Mouse (Mus musculus) small intestine, adult 2 months (tissue): Measurements from ENCODE around the gene Fam208a. TPM values are rescaled to one million over a fixed set of nuclear protein-coding genes. Genes with fewer than 3 reads are reported as not detected.

Experiments
- H3K27ac ChIP-seq: fragments of 200-500 bp; 2 replicates; pipeline ENCODE4 v1.5.1; 2012; ENCODE audit warnings: low read depth, low read length, control low read depth, inconsistent platforms; ENCODE audit not compliant: insufficient read depth
- H3K27me3 ChIP-seq: fragments of 200-500 bp; 2 replicates; pipeline ENCODE4 v1.6.1; 2012; ENCODE audit warnings: mild to moderate bottlenecking, moderate library complexity, low read length, inconsistent platforms; ENCODE audit not compliant: control insufficient read depth, insufficient read depth
- H3K36me3 ChIP-seq: fragments of 200-500 bp; 2 replicates; pipeline ENCODE4 v1.6.1; 2012; ENCODE audit warnings: mild to moderate bottlenecking, low read length, control low read depth, inconsistent platforms; ENCODE audit not compliant: control insufficient read depth, insufficient read depth
- H3K4me1 ChIP-seq: fragments of 200-500 bp; 2 replicates; pipeline ENCODE4 v1.6.1; 2012; ENCODE audit warnings: low read length, inconsistent platforms, mixed read lengths; ENCODE audit not compliant: control insufficient read depth, insufficient read depth, insufficient read length
- H3K4me3 ChIP-seq: fragments of 200-500 bp; 2 replicates; pipeline ENCODE4 v1.5.1; 2012; ENCODE audit warnings: low read depth, mild to moderate bottlenecking, control low read depth, inconsistent platforms, low read length, moderate library complexity
- CTCF ChIP-seq: fragments of 200-500 bp; IDR thresholded peaks from 2 replicates; pipeline ENCODE4 v1.5.1; 2012; ENCODE audit warnings: low read depth, mild to moderate bottlenecking, control low read depth, inconsistent platforms, low read length, moderate library complexity, mixed read lengths; ENCODE audit not compliant: insufficient replicate concordance, insufficient read length; ENCODE audit errors: extremely low read depth
- POLR2A ChIP-seq: fragments of 200-500 bp; IDR thresholded peaks from 2 replicates; pipeline ENCODE4 v1.6.1; 2012; ENCODE audit warnings: low read depth, mild to moderate bottlenecking, control low read depth, inconsistent platforms, low read length, moderate library complexity
- WGBS: fragments of 180-500 bp; shearing (Covaris S2); methylation state at CpG from one replicate; pipeline ENCODE4 v1.1.7; 2018; 5-methylcytosine and 5-hydroxymethylcytosine counted together
- polyA plus RNA-seq: library from polyadenylated mRNA; depleted of rRNA; stranded (reverse); fragments of >200 nt; gene quantifications from 2 replicates; pipeline ENCODE4 v1.2.3, GENCODE M21; 2012

Fam208a gene
- polyA plus RNA-seq, 1 experiment: 1.8 TPM

DNA sequence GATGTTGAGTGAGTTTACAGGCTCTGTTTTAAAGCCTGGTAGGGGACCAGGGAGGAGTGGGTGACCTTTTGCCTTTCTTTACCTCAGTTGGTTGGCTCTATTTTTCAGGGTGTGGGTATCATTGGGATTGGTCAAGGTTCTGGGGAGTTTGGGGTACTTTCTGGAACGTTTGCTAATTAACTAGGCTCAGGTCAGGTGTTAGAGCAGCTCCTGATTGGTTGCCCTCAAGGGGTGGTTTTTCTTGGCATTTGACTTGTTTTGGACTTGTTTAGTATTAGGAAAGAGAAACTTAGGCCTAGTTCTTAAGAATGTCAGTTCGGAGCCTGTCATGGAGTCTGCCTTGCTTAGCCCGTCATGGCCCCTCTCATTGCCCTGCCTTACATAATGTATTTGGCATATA lies 8.2 kb downstream of the Fam208a start:
- Histone ChIP-seq H3K27me3 (no peaks in the 10 kb centered on the region), H3K36me3 (peaks cover 13% of the 10 kb centered on the region), H3K4me1 (no peaks in the 10 kb centered on the region), H3K27ac (no peak overlapping the region), H3K4me3 (no peak overlapping the region)
- no peak for TF ChIP-seq CTCF
- TF ChIP-seq POLR2A: no peak
- 79% methylated on average over 3 of the region's 3 CpGs for WGBS

DNA sequence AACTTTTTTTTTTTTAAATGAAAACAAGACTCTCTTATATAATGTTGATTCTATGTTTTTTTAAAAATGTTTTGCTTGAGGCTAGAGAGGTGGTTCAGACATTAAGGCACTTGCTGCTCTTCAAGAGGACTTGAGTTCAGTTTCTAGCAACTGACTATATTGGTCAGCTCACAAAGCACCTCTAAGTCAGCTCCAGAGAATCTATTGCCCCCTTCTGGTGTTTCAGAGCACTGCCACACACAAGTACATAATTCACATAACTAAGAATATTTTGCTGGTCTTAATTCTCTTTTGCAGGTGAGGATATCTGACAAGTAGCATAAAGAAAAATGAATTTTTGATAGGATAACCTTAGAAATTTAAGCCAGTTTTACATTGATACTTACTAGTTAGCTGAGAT lies 12.3 kb downstream of the Fam208a start:
- Histone ChIP-seq H3K4me1 (no peaks in the 10 kb centered on the region), H3K4me3 (no peak overlapping the region), H3K27ac (no peak overlapping the region), H3K27me3 (no peaks in the 10 kb centered on the region), H3K36me3 (peaks cover 27% of the 10 kb centered on the region)
- TF ChIP-seq POLR2A (no peak), CTCF (no peak)

DNA sequence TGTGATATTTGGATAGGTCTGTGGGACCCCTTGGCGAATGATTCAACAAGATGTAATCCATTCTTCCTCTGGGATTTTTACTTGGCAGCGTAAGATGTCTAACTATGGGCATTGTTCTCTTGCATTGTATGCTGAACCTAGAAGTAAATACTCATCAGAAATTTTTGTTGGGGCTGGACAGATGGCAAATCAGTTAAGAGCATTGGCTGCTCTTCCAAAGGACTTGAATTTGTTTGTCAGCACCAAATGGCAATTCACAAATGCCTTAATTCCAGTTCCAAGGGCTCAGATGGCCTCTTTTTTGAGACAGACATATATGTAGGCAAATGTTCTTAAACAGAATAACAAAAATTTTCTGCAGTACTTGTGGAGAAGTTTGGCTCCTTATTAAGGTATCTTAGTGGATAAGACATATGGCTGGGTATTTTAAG lies 16.2 kb downstream of the Fam208a start:
- no peak for TF ChIP-seq CTCF
- no peak for TF ChIP-seq POLR2A
- no peaks in the 10 kb centered on the region for H3K4me1 ChIP-seq
- peaks cover 41% of the 10 kb centered on the region for H3K36me3 ChIP-seq
- H3K4me3 ChIP-seq: no peak overlapping the region
- H3K27ac ChIP-seq: no peak overlapping the region
- no peaks in the 10 kb centered on the region for H3K27me3 ChIP-seq
- WGBS: 91% methylated on average over 2 of the region's 2 CpGs

DNA sequence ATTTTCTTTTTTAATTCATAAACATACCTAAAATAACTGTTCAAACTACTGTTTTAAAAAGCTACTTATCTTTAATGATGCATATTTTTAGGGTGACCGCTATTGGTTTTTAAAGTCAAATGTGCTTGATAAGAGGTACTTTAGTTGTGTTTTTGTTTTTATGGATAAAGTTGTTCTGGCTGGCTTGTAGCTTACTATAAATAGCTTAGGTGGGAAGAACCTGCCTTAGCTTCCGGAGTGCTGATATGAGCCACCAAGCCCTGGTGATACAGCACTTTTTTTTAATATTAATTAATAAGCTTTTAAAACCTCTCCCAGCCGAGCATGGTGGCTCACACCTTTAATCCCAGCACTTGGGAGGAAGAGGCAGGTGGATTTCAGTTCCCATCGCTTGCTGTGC lies 18.3 kb downstream of the Fam208a start:
- no peak for TF ChIP-seq CTCF
- no peak for TF ChIP-seq POLR2A
- no peak overlapping the region for H3K27ac ChIP-seq
- 83% methylated on average over 4 of the region's 4 CpGs for WGBS
- H3K36me3 ChIP-seq: peaks cover 37% of the 10 kb centered on the region
- H3K4me3 ChIP-seq: no peak overlapping the region
- H3K4me1 ChIP-seq: no peaks in the 10 kb centered on the region
- H3K27me3 ChIP-seq: no peaks in the 10 kb centered on the region

DNA sequence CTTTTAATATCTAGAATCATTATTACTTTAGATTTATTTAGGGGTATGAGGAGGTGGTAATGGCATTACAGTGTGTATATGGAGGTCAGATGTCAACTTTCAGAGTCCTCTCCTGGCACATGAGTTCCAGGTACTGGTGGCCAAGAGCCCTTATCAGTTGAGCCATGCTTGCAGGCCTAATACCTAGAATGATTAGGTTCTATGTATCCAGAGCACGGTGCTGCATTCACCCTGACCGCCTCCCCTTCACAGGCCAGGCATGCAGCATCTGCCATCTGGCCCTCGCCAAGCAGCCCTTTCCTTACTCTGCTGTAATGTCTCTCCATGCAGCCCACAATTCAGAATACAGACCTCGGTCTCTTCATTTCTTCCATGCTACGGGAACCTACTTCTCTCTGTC lies 62.8 kb downstream of the Fam208a start:
- Histone ChIP-seq H3K4me1 (no peaks in the 10 kb centered on the region), H3K36me3 (peaks cover 35% of the 10 kb centered on the region), H3K27ac (no peak overlapping the region), H3K27me3 (no peaks in the 10 kb centered on the region), H3K4me3 (no peak overlapping the region)
- TF ChIP-seq POLR2A (no peak), CTCF (no peak)
- WGBS: 87% methylated on average over 5 of the region's 5 CpGs

DNA sequence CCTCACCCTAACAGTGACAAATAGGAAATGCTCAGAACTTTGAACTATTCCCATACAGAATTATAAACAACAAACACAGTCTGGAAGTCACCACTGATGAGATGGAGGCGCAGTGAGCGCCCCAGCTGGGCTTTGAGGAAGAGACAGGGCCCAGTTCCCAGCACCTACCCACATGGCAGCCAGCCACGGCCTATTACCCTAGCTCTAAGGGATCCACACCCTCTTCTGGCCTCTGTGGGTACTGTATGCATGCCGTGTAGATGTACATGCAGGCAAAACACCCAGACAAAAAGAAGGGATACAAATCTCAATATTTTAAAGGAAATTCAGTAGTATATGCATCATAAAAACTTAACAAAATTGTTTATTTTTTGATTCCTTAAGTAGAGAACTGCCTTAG lies 64.9 kb downstream of the Fam208a start:
- no peak overlapping the region for H3K4me3 ChIP-seq
- H3K27me3 ChIP-seq: no peaks in the 10 kb centered on the region
- no peak for TF ChIP-seq POLR2A
- no peak for TF ChIP-seq CTCF
- H3K36me3 ChIP-seq: peaks cover 32% of the 10 kb centered on the region
- H3K27ac ChIP-seq: no peak overlapping the region
- 94% methylated on average over 4 of the region's 4 CpGs for WGBS
- H3K4me1 ChIP-seq: no peaks in the 10 kb centered on the region

DNA sequence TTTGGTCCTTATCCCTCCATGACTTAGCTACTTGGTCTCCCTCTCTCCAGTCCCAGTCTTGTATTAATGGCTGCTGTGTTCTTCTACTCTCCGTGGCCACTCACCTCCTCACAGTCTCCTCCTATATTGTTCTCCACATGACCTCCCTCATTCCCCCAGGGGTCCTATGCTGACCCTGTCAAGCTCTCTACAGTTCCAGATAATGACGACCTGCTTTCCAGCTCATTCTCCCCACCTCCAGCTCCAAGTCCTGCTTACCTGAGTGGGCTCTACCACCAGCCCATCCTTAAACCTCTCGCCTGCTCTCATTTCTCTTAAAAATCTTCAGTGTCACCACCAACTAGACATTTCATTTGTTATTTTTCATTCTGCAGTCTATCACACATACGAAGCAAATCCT lies 72.5 kb downstream of the Fam208a start:
- Histone ChIP-seq H3K4me1 (peaks cover 2% of the 10 kb centered on the region; the same call in 1 of the 2 replicates), H3K36me3 (peaks cover 6% of the 10 kb centered on the region), H3K4me3 (no peak overlapping the region), H3K27me3 (no peaks in the 10 kb centered on the region), H3K27ac (no peak overlapping the region)
- TF ChIP-seq CTCF (no peak), POLR2A (no peak)
- WGBS: 81% methylated on average over 4 of the region's 4 CpGs
